Mouse (Mus musculus) layer of hippocampus, adult 8-10 months (tissue): ENCODE data around the gene Cpa5. TPM values are rescaled to one million over a fixed set of nuclear protein-coding genes. Genes with fewer than 3 reads are reported as not detected.

Experiments
- DNase-seq, 2 experiments: peaks; one replicate each; pipeline ENCODE4 v3.0.0; 2022; ENCODE audit warnings: low spot score in 2 of 2
- total RNA-seq, 4 experiments: library from RNA; stranded (reverse); gene quantifications; 2 replicates each; pipeline ENCODE4 v1.2.4; 2022

Gene Cpa5
- total RNA-seq, 4 experiments from 2014 or later = not detected

DNA sequence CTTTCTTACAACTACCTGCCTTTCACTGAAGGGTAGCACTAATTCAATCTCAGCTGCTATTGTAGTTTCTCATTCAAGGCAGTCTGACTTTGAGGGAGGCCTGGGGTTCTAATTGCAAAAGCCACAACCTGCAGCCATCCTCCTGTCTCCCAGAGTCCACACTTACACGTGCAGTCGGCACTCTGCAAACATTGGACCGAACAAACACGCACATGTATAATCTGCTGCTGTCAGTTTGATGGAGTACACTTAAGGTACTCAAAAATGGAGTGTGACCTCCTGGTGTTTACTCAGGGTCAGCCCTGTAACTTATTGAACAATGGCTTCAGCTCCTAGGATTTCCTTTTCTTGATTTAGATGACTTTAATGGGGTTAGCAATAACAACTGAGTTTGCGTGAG is 68.8 kb downstream of the Cpa5 start:
- no peak for DNase-seq

DNA sequence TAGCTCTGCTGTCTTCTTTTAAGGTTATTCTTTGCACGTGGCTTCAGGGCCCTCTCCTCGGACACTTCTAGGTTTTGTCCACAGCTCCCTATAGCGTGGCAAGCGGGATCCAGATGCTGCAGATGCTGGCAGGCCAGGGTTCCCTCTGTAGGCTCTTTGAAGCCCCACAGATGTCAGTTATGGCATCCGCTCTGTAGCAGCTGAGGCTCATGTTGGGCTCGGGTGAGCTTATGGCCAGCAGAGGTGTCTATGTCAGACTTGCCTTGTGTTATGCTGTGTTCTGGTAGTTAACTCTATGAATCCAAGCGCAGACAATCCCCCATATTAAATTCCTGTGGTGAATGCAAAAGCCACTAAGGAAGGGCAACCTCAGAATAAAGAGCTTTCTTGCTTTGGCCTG is 69.6 kb downstream of the Cpa5 start:
- DNase-seq = no peak

Other genes with a start within 250 kb of the Cpa5 start
- gene Zc3hc1, start 220.0 kb upstream of the Cpa5 start, total RNA-seq = 10 to 100 TPM; 24.3 to 32.8 (median 27.7) TPM
- gene Klhdc10, start 209.1 kb upstream of the Cpa5 start, total RNA-seq = 10 to 100 TPM; 82.8 to 88.4 (median 85.4) TPM
- gene Tmem209, start 101.2 kb upstream of the Cpa5 start, total RNA-seq = 10 to 100 TPM; 21.4 to 25.7 (median 24.1) TPM
- gene Ssmem1, start 101.2 kb upstream of the Cpa5 start, total RNA-seq = 1 to 10 TPM in 3 of 4 experiments, under 1 TPM in 1; 0.39 to 1.5 (median 1.1) TPM
- 1 to 10 TPM; 1.4 to 2.5 (median 1.9) TPM for gene Cpa2, start 69.4 kb upstream of the Cpa5 start, total RNA-seq
- under 1 TPM in 2 of 4 experiments, not detected in 2; 0.13 to 0.16 TPM for gene Cpa4, start 42.6 kb upstream of the Cpa5 start, total RNA-seq
- gene Cpa1, start 28.2 kb downstream of the Cpa5 start, total RNA-seq = not detected
- gene Cep41, start 82.7 kb downstream of the Cpa5 start, total RNA-seq = 1 to 10 TPM; 5.2 to 8.1 (median 6.7) TPM
- 10 to 100 TPM; 43.1 to 65.9 (median 50.6) TPM for gene Mest, start 112.5 kb downstream of the Cpa5 start, total RNA-seq